Mouse (Mus musculus) olfactory bulb, adult 2 months (tissue): ENCODE data around the gene Eya4.

Source experiments
- CTCF ChIP-seq: fragments of 200-500 bp; IDR thresholded peaks from 2 replicates; pipeline ENCODE4 v1.5.1; 2012; ENCODE audit warnings: low read depth, mild to moderate bottlenecking, low read length, moderate library complexity; ENCODE audit not compliant: insufficient read depth
- POLR2A ChIP-seq: fragments of 200-500 bp; IDR thresholded peaks from 2 replicates; pipeline ENCODE4 v1.6.1; 2012; ENCODE audit warnings: mild to moderate bottlenecking, low read depth, low read length, moderate library complexity; ENCODE audit not compliant: insufficient read depth

DNA sequence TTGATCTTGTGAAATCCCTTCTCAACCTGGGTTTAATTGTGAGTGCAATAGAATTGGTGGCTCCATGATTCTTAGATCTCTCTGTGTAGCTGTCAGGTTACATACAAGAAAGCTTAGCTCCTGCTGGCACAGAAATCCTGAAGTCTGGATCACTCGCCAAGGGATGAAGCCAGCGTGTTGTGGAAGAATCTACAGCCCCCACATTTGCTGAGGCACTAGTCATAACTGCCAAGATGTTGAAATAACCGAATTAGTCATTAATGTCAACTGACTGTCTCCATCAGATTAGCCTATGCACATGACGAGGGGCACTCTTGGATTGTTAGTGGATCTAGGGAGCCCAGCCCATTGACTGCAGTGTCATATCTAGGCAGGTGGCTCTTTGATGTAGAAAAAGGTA lies 146.7 kb downstream of the Eya4 start:
- no peak for TF ChIP-seq CTCF
- no peak for TF ChIP-seq POLR2A
